Mouse (Mus musculus): ENCODE results near the gene Rin3. TPM values are rescaled to one million over a fixed set of nuclear protein-coding genes. Genes with fewer than 3 reads are reported as not detected.
A peak's percentile ranks its signal among the peaks of the same experiment; 100 is the strongest.

Gene Rin3
- polyA plus RNA-seq, 1 experiment from 2014 or later = 10.5 TPM

- TF ChIP-seq CTCF (IDR thresholded peaks at IDR 0.05; ENCODE audit: low read depth) = no peak
- WGBS = 70% methylated on average over 7 of the region's 7 CpGs
These were observed 12.4 kb downstream of the Rin3 start for GRCm38 (mm10) chr12:102295230-102295629.

GRCm38 (mm10) chr12:102295662-102296061 lies 12.8 kb downstream of the Rin3 start:
- no peak overlapping the region for H3K4me3 ChIP-seq (ENCODE audit: low read depth, low read length)
- no peaks in the 10 kb centered on the region; the same call in 1 of the 2 replicates for H3K4me1 ChIP-seq (replicated peaks; ENCODE audit: control insufficient read depth, insufficient read depth, low read length)
- 83% methylated on average over 8 of the region's 8 CpGs for WGBS
- H3K36me3 ChIP-seq (ENCODE audit: control insufficient read depth, insufficient read depth) = peaks cover 5% of the 10 kb centered on the region; the same call in 1 of the 2 replicates
- no peak overlapping the region for H3K4me2 ChIP-seq (replicated peaks; ENCODE audit: low read depth)
- H3K27ac ChIP-seq (ENCODE audit: low read depth, low read length) = no peak overlapping the region
- TF ChIP-seq CTCF (IDR thresholded peaks at IDR 0.05; ENCODE audit: low read depth) = no peak
- no peaks in the 10 kb centered on the region for H3K27me3 ChIP-seq (replicated peaks; ENCODE audit: control insufficient read depth, insufficient read depth, low read length)
- no peaks in the 10 kb centered on the region for H3K9me3 ChIP-seq (ENCODE audit: control insufficient read depth)
- ATAC-seq = no peak
- no peak overlapping the region for H3K9ac ChIP-seq (ENCODE audit: low read depth, low read length)

More at GRCm38 (mm10) chr12:102295230-102295629, 12.4 kb downstream of the Rin3 start:
- no peaks in the 10 kb centered on the region; the same call in 1 of the 2 replicates for H3K4me1 ChIP-seq (replicated peaks; ENCODE audit: control insufficient read depth, insufficient read depth, low read length)
- ATAC-seq = no peak
- H3K4me2 ChIP-seq (replicated peaks; ENCODE audit: low read depth) = no peak overlapping the region
- no peaks in the 10 kb centered on the region for H3K27me3 ChIP-seq (replicated peaks; ENCODE audit: control insufficient read depth, insufficient read depth, low read length)
- H3K27ac ChIP-seq (ENCODE audit: low read depth, low read length) = no peak overlapping the region
- H3K9me3 ChIP-seq (ENCODE audit: control insufficient read depth) = no peaks in the 10 kb centered on the region
- no peak overlapping the region for H3K4me3 ChIP-seq (ENCODE audit: low read depth, low read length)
- H3K9ac ChIP-seq (ENCODE audit: low read depth, low read length) = no peak overlapping the region
- peaks cover 5% of the 10 kb centered on the region; the same call in 1 of the 2 replicates for H3K36me3 ChIP-seq (ENCODE audit: control insufficient read depth, insufficient read depth)

GRCm38 (mm10) chr12:102296361-102296760 lies 13.5 kb downstream of the Rin3 start:
- no peak for TF ChIP-seq CTCF (IDR thresholded peaks at IDR 0.05; ENCODE audit: low read depth)
- H3K9ac ChIP-seq (ENCODE audit: low read depth, low read length) = no peak overlapping the region
- no peaks in the 10 kb centered on the region; the same call in 1 of the 2 replicates for H3K4me1 ChIP-seq (replicated peaks; ENCODE audit: control insufficient read depth, insufficient read depth, low read length)
- no peak for ATAC-seq
- H3K4me3 ChIP-seq (ENCODE audit: low read depth, low read length) = no peak overlapping the region
- H3K9me3 ChIP-seq (ENCODE audit: control insufficient read depth) = no peaks in the 10 kb centered on the region
- H3K36me3 ChIP-seq (ENCODE audit: control insufficient read depth, insufficient read depth) = peaks cover 5% of the 10 kb centered on the region; the same call in 1 of the 2 replicates
- WGBS = 70% methylated on average over 1 of the region's 1 CpGs
- no peak overlapping the region for H3K27ac ChIP-seq (ENCODE audit: low read depth, low read length)
- no peaks in the 10 kb centered on the region for H3K27me3 ChIP-seq (replicated peaks; ENCODE audit: control insufficient read depth, insufficient read depth, low read length)
- no peak overlapping the region for H3K4me2 ChIP-seq (replicated peaks; ENCODE audit: low read depth)

- WGBS = 52% methylated on average over 4 of the region's 4 CpGs
- H3K27ac ChIP-seq (ENCODE audit: low read depth, low read length) = no peak overlapping the region
These were observed 14.1 kb downstream of the Rin3 start for GRCm38 (mm10) chr12:102296967-102297366.

GRCm38 (mm10) chr12:102299209-102299608 lies 16.4 kb downstream of the Rin3 start:
- Histone ChIP-seq H3K4me1 (replicated peaks; ENCODE audit: control insufficient read depth, insufficient read depth, low read length) (0 out of 2 replicates have a peak, but pooled peaks cover 7% of the 10 kb centered on the region), H3K36me3 (ENCODE audit: control insufficient read depth, insufficient read depth) (0 out of 2 replicates have a peak, but pooled peaks cover 5% of the 10 kb centered on the region), H3K4me2 (replicated peaks; ENCODE audit: low read depth) (no peak overlapping the region), H3K27ac (ENCODE audit: low read depth, low read length) (no peak overlapping the region), H3K4me3 (ENCODE audit: low read depth, low read length) (no peak overlapping the region), H3K27me3 (replicated peaks; ENCODE audit: control insufficient read depth, insufficient read depth, low read length) (no peaks in the 10 kb centered on the region), H3K9me3 (ENCODE audit: control insufficient read depth) (no peaks in the 10 kb centered on the region), H3K9ac (ENCODE audit: low read depth, low read length) (0 out of 2 replicates have a peak overlapping the region, but pooled peaks have one; percentile 17)
- no peak for TF ChIP-seq CTCF (IDR thresholded peaks at IDR 0.05; ENCODE audit: low read depth)
- peak; percentile 44; the same call in 1 of the 2 replicates for ATAC-seq
- WGBS = 42% methylated on average over 5 of the region's 5 CpGs

More at GRCm38 (mm10) chr12:102296967-102297366, 14.1 kb downstream of the Rin3 start:
- no peak overlapping the region for H3K4me2 ChIP-seq (replicated peaks; ENCODE audit: low read depth)
- no peaks in the 10 kb centered on the region for H3K27me3 ChIP-seq (replicated peaks; ENCODE audit: control insufficient read depth, insufficient read depth, low read length)
- H3K4me3 ChIP-seq (ENCODE audit: low read depth, low read length) = no peak overlapping the region
- ATAC-seq = no peak
- H3K4me1 ChIP-seq (replicated peaks; ENCODE audit: control insufficient read depth, insufficient read depth, low read length) = no peaks in the 10 kb centered on the region; the same call in 1 of the 2 replicates
- no peak for TF ChIP-seq CTCF (IDR thresholded peaks at IDR 0.05; ENCODE audit: low read depth)
- H3K36me3 ChIP-seq (ENCODE audit: control insufficient read depth, insufficient read depth) = peaks cover 5% of the 10 kb centered on the region; the same call in 1 of the 2 replicates
- H3K9ac ChIP-seq (ENCODE audit: low read depth, low read length) = no peak overlapping the region
- no peaks in the 10 kb centered on the region for H3K9me3 ChIP-seq (ENCODE audit: control insufficient read depth)

GRCm38 (mm10) chr12:102301585-102301984 lies 18.7 kb downstream of the Rin3 start:
- Histone ChIP-seq H3K27me3 (replicated peaks; ENCODE audit: control insufficient read depth, insufficient read depth, low read length) (no peaks in the 10 kb centered on the region), H3K27ac (ENCODE audit: low read depth, low read length) (no peak overlapping the region), H3K9ac (ENCODE audit: low read depth, low read length) (no peak overlapping the region), H3K4me2 (replicated peaks; ENCODE audit: low read depth) (no peak overlapping the region), H3K36me3 (ENCODE audit: control insufficient read depth, insufficient read depth) (no peaks in the 10 kb centered on the region), H3K9me3 (ENCODE audit: control insufficient read depth) (no peaks in the 10 kb centered on the region), H3K4me3 (ENCODE audit: low read depth, low read length) (no peak overlapping the region), H3K4me1 (replicated peaks; ENCODE audit: control insufficient read depth, insufficient read depth, low read length) (peaks cover 13% of the 10 kb centered on the region; the same call in 1 of the 2 replicates)
- WGBS = 81% methylated on average over 1 of the region's 1 CpGs
- no peak for ATAC-seq
- TF ChIP-seq CTCF (IDR thresholded peaks at IDR 0.05; ENCODE audit: low read depth) = no peak
